Mouse (Mus musculus) lung, adult 2 months (tissue): ENCODE measurements around the gene Bpgm.

Experiments used
- CTCF ChIP-seq: fragments of 200-500 bp; IDR thresholded peaks from 2 replicates; pipeline ENCODE4 v1.5.1; 2011; ENCODE audit warnings: mild to moderate bottlenecking, low read length, control low read depth; ENCODE audit not compliant: insufficient read depth
- POLR2A ChIP-seq: fragments of 200-500 bp; IDR thresholded peaks from 2 replicates; pipeline ENCODE4 v1.6.1; 2011; ENCODE audit warnings: low read depth, mild to moderate bottlenecking, control low read depth, low read length, borderline replicate concordance; ENCODE audit errors: extremely low read depth

DNA sequence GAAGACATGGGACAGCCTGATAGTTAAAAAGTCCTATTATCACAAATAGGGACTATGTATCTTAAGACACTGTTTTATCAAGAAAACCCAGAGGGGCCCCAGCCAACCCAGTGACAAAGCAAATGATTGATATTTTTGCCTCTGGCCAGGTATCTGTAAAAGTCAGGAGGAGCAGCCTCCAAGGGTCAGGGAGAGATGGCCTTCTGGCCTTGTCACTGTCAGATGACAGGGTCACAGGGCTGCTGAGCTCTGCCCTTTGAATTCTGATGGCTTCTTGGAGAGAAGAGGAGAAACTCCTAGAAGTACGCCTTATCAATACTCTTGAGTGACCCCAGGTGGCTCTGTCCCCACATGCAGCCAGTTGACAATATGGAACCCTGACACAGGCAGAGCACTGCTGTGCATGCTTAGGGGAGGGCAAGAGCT, 49.5 kb downstream of the Bpgm start:
- TF ChIP-seq CTCF: no peak
- TF ChIP-seq POLR2A: no peak
